ENCODE assay signal across 25 mouse cellular contexts in the genomic region with DNA sequence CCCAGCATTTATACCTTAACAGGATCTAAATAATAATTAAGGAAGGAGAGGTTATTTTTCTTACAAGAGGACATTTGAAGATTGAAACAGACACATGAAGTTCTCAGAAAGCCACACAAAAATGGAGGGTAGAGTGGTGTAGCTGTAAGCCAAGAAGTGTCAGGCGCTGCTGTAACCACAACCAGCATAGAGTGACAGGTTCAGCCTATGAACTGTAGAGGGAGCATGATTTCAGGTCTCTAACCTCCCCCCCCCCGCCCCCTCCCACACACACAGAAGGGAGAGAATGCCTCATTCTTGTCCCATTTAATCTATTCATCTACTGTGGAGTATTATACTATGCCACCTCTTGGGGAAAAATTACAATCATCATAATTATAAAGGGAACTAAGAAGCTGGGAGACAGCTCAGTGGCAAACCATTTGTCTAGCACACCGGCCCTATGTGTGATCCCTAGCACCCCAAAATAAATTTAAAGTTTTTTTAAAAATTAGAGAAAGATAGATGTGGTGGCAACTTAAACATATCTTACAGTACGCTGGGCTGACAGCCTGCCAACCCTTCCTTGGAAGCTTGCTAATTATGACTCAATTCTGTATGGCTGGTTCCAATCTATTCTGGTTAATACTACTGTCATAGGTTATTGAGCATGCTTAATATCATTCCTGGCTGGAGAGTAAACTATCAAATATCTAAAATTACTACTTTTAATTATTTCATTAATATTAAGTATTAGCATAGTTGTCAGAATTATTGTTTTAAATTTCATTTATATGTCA.
A peak's percentile ranks its signal among the peaks of the same experiment; 100 is the strongest.
DNase-seq lines count a peak whose midpoint lies in the region; ATAC-seq lines count a peak whose summit lies in the region.
"Had no signal": no experiment of that assay in that cellular context is flagged by ENCODE, and none has a peak within 500 bp of the region (broad histone marks: within the 10 kb centered on the region; RNA-seq: fewer than 3 reads in every experiment).

No protein-coding gene starts in this region.

- no peak overlapping the region for H3K9ac ChIP-seq in hindbrain, embryonic 16.5 days (ENCODE audit: low read depth, low read length)
- H3K9ac ChIP-seq in hindbrain, embryonic 14.5 days, result no peak overlapping the region
- no peak overlapping the region for H3K9ac ChIP-seq in forebrain, embryonic 15.5 days (replicated peaks)
- H3K9ac ChIP-seq in hindbrain, embryonic 11.5 days (ENCODE audit: low read depth, low read length), result no peak overlapping the region
- H3K9ac ChIP-seq: embryonic facial prominence, embryonic 12.5 days; heart, embryonic 15.5 days; hindbrain, embryonic 12.5 days; limb, embryonic 13.5 days; lung, embryonic 15.5 days; midbrain, embryonic 12.5 days; neural tube, embryonic 12.5 days had no signal

- H3K4me2 ChIP-seq in hindbrain, embryonic 16.5 days (ENCODE audit: low read length), result no peak overlapping the region
- no peak overlapping the region for H3K4me2 ChIP-seq in hindbrain, embryonic 14.5 days (replicated peaks)
- no peak overlapping the region for H3K4me2 ChIP-seq in forebrain, embryonic 15.5 days (replicated peaks)
- no peak overlapping the region for H3K4me2 ChIP-seq in hindbrain, embryonic 11.5 days (replicated peaks; ENCODE audit: low read depth, low read length)
- H3K4me2 ChIP-seq: embryonic facial prominence, embryonic 12.5 days; heart, embryonic 15.5 days; hindbrain, embryonic 12.5 days; limb, embryonic 13.5 days; liver, embryonic 11.5 days; lung, embryonic 15.5 days; midbrain, embryonic 12.5 days; neural tube, embryonic 12.5 days had no signal

- no peaks in the 10 kb centered on the region for H3K9me3 ChIP-seq in hindbrain, embryonic 16.5 days (ENCODE audit: control insufficient read depth, low read length)
- H3K9me3 ChIP-seq in hindbrain, embryonic 14.5 days (ENCODE audit: control insufficient read depth, low read length), result no peaks in the 10 kb centered on the region
- no peaks in the 10 kb centered on the region for H3K9me3 ChIP-seq in forebrain, embryonic 15.5 days
- no peaks in the 10 kb centered on the region for H3K9me3 ChIP-seq in hindbrain, embryonic 11.5 days (ENCODE audit: control insufficient read depth, low read length)
- H3K9me3 ChIP-seq: embryonic facial prominence, embryonic 12.5 days; heart, embryonic 10.5 days; heart, embryonic 15.5 days; hindbrain, embryonic 12.5 days; limb, embryonic 13.5 days; lung, embryonic 15.5 days; midbrain, embryonic 12.5 days; neural tube, embryonic 12.5 days had no signal

- no peak overlapping the region for H3K4me3 ChIP-seq in hindbrain, embryonic 16.5 days (ENCODE audit: low read length)
- no peak overlapping the region for H3K4me3 ChIP-seq in hindbrain, embryonic 14.5 days (replicated peaks; ENCODE audit: low read length)
- no peak overlapping the region for H3K4me3 ChIP-seq in forebrain, embryonic 15.5 days
- H3K4me3 ChIP-seq in hindbrain, embryonic 11.5 days (ENCODE audit: low read depth, low read length), result no peak overlapping the region
- H3K4me3 ChIP-seq: embryonic facial prominence, embryonic 12.5 days; heart, embryonic 10.5 days; heart, embryonic 15.5 days; hindbrain, embryonic 12.5 days; limb, embryonic 13.5 days; lung, embryonic 15.5 days; midbrain, embryonic 12.5 days; myocyte; neural tube, embryonic 12.5 days had no signal

- ATAC-seq in hindbrain, embryonic 16.5 days, result 0 out of 2 replicates have a peak, but pooled peaks have one; percentile 20
- no peak for ATAC-seq in hindbrain, embryonic 14.5 days (ENCODE audit: low FRiP score)
- peak; percentile 72 for ATAC-seq in forebrain, embryonic 15.5 days (replicated peaks)
- no peak for ATAC-seq in hindbrain, embryonic 11.5 days (ENCODE audit: low FRiP score)

- no peaks in the 10 kb centered on the region for H3K36me3 ChIP-seq in hindbrain, embryonic 16.5 days (ENCODE audit: control insufficient read depth, insufficient read depth, low read length)
- H3K36me3 ChIP-seq in hindbrain, embryonic 14.5 days (replicated peaks; ENCODE audit: control insufficient read depth, insufficient read depth), result no peaks in the 10 kb centered on the region
- no peaks in the 10 kb centered on the region for H3K36me3 ChIP-seq in forebrain, embryonic 15.5 days
- no peaks in the 10 kb centered on the region for H3K36me3 ChIP-seq in hindbrain, embryonic 11.5 days (ENCODE audit: control insufficient read depth, insufficient read depth, low read length)
- H3K36me3 ChIP-seq: embryonic facial prominence, embryonic 12.5 days; heart, embryonic 10.5 days; heart, embryonic 15.5 days; hindbrain, embryonic 12.5 days; limb, embryonic 13.5 days; lung, embryonic 15.5 days; midbrain, embryonic 12.5 days; neural tube, embryonic 12.5 days had no signal

- DNase-seq in hindbrain, embryonic 14.5 days (ENCODE audit: low spot score), result no peak
- DNase-seq in NIH3T3 (ENCODE audit: low read depth), result peak; percentile 73
- no peak for DNase-seq in adrenal gland, adult 2 months
- no peak for DNase-seq in kidney, postnatal 4 days
- no peak for DNase-seq in hindbrain, embryonic 11.5 days (ENCODE audit: low spot score)
- DNase-seq: adrenal gland, postnatal 14 days; cerebellum, adult 2 months; cerebellum, postnatal 25 days; gastrocnemius, postnatal 10 days; kidney, postnatal 14 days; right cerebral cortex, adult 18-20 months; spleen, adult 18-20 months; thymus, postnatal 14 days had no signal

- WGBS in hindbrain, embryonic 16.5 days, result 70% methylated on average over 4 of the region's 4 CpGs
- 66% methylated on average over 4 of the region's 4 CpGs for WGBS in hindbrain, embryonic 14.5 days
- 64% methylated on average over 4 of the region's 4 CpGs for WGBS in forebrain, embryonic 15.5 days
- WGBS in hindbrain, embryonic 11.5 days, result 70% methylated on average over 4 of the region's 4 CpGs

- H3K4me1 ChIP-seq in hindbrain, embryonic 16.5 days (ENCODE audit: control insufficient read depth, insufficient read depth, low read depth, low read length), result no peaks in the 10 kb centered on the region
- H3K4me1 ChIP-seq in hindbrain, embryonic 14.5 days (replicated peaks; ENCODE audit: control insufficient read depth, insufficient read depth, low read length), result no peaks in the 10 kb centered on the region
- no peaks in the 10 kb centered on the region for H3K4me1 ChIP-seq in forebrain, embryonic 15.5 days
- H3K4me1 ChIP-seq in hindbrain, embryonic 11.5 days (replicated peaks; ENCODE audit: control insufficient read depth, insufficient read depth, low read length), result no peaks in the 10 kb centered on the region
- H3K4me1 ChIP-seq: embryonic facial prominence, embryonic 12.5 days; heart, embryonic 10.5 days; heart, embryonic 15.5 days; hindbrain, embryonic 12.5 days; limb, embryonic 13.5 days; lung, embryonic 15.5 days; midbrain, embryonic 12.5 days; neural tube, embryonic 12.5 days had no signal

- H3K27me3 ChIP-seq in hindbrain, embryonic 16.5 days (replicated peaks; ENCODE audit: control insufficient read depth, insufficient read depth, low read length), result no peaks in the 10 kb centered on the region
- H3K27me3 ChIP-seq in hindbrain, embryonic 14.5 days (ENCODE audit: control insufficient read depth, insufficient read depth, low read length), result no peaks in the 10 kb centered on the region
- H3K27me3 ChIP-seq in forebrain, embryonic 15.5 days, result no peaks in the 10 kb centered on the region
- no peaks in the 10 kb centered on the region for H3K27me3 ChIP-seq in hindbrain, embryonic 11.5 days (ENCODE audit: control insufficient read depth, insufficient read depth, low read length)
- H3K27me3 ChIP-seq: embryonic facial prominence, embryonic 12.5 days; heart, embryonic 15.5 days; hindbrain, embryonic 12.5 days; limb, embryonic 13.5 days; lung, embryonic 15.5 days; midbrain, embryonic 12.5 days; neural tube, embryonic 12.5 days had no signal

- no peak overlapping the region for H3K27ac ChIP-seq in hindbrain, embryonic 16.5 days (ENCODE audit: low read depth, low read length)
- H3K27ac ChIP-seq in hindbrain, embryonic 14.5 days, result no peak overlapping the region
- H3K27ac ChIP-seq in forebrain, embryonic 15.5 days (replicated peaks), result no peak overlapping the region
- H3K27ac ChIP-seq in hindbrain, embryonic 11.5 days (ENCODE audit: low read depth, low read length), result no peak overlapping the region
- H3K27ac ChIP-seq: embryonic facial prominence, embryonic 12.5 days; heart, embryonic 10.5 days; heart, embryonic 15.5 days; hindbrain, embryonic 12.5 days; limb, embryonic 13.5 days; lung, embryonic 15.5 days; midbrain, embryonic 12.5 days; neural tube, embryonic 12.5 days had no signal

Comparison
In these comparisons a context has a peak if more than half of its experiments do, and no peak if none do; other contexts are left out.
1. ATAC-seq: peak in hindbrain, embryonic 16.5 days (single experiment) and forebrain, embryonic 15.5 days (single experiment); none in hindbrain, embryonic 14.5 days (single experiment) and hindbrain, embryonic 11.5 days (single experiment).